Comparison of ENCODE assay signal across 10 mouse cellular contexts in genomic region chr3:55440342-55440741, GRCm38 (mm10). TPM values are rescaled to one million over a fixed set of nuclear protein-coding genes. Genes with fewer than 3 reads are reported as not detected.
DNase-seq lines count a peak whose midpoint lies in the region; TF ChIP-seq lines count a peak whose summit lies in the region.
"Had no signal": no experiment of that assay in that cellular context is flagged by ENCODE, and none has a peak within 500 bp of the region (broad histone marks: within the 10 kb centered on the region; RNA-seq: fewer than 3 reads in every experiment).

No protein-coding gene starts in this region.

- no peak for TF ChIP-seq CTCF in layer of hippocampus, adult 2 months (conservative IDR thresholded peaks at IDR 0.05)

- intact Hi-C loops in left cerebral cortex, postnatal 25 days (cut with DNase I) = loop anchor here (5.0 kb wide), 1 partner anchor 37 kb away; no protein-coding TSS in a partner anchor
- intact Hi-C loops in gastrocnemius, postnatal 14 days (cut with DNase I; ENCODE audit: low total_unique reads) = no loop called here

- DNase-seq in layer of hippocampus, adult 2 months (ENCODE audit: low spot score in 2 of 2) = peak; percentile 41 to 48
- DNase-seq in layer of hippocampus, postnatal 10 days (ENCODE audit: low spot score in 2 of 2) = no peak
- peak; percentile 79 for DNase-seq in cerebellum, adult 11-12 months
- peak; percentile 81 for DNase-seq in cerebellum, adult 9-11 months
- peak; percentile 60 to 91 for DNase-seq in left cerebral cortex, postnatal 25 days (ENCODE audit: low spot score in 2 of 2)
- no peak for DNase-seq in gastrocnemius, postnatal 14 days
- no peak for DNase-seq in thymus, postnatal 36 days
- DNase-seq: thymus, postnatal 25 days had no signal

- H3K4me3 ChIP-seq in layer of hippocampus, adult 2 months = no peak overlapping the region
- H3K4me3 ChIP-seq: lung, embryonic 15.5 days; myocyte had no signal

- H3K27ac ChIP-seq in layer of hippocampus, adult 2 months = peak overlapping the region; percentile 93
- H3K27ac ChIP-seq: lung, embryonic 15.5 days had no signal

RNA-seq across cellular contexts. Expression of gene Gm21954, which starts 31.7 kb away (rescaled TPM):
- total RNA-seq in layer of hippocampus, adult 2 months (2021) = not detected
- not detected for total RNA-seq in layer of hippocampus, postnatal 10 days (2021)
- not detected for total RNA-seq in left cerebral cortex, postnatal 25 days (2021)
- total RNA-seq in gastrocnemius, postnatal 14 days (2021) = not detected

Comparison
In these comparisons a context has a peak if more than half of its experiments do, and no peak if none do; other contexts are left out.
1. DNase-seq: peak in layer of hippocampus, adult 2 months (2 of 2), cerebellum, adult 11-12 months (single experiment), cerebellum, adult 9-11 months (single experiment) and left cerebral cortex, postnatal 25 days (2 of 2); none in layer of hippocampus, postnatal 10 days (0 of 2), gastrocnemius, postnatal 14 days (single experiment) and thymus, postnatal 36 days (0 of 2).